Mouse (Mus musculus) midbrain, embryonic 12.5 days (tissue): ENCODE data around the gene Patz1. TPM values are rescaled to one million over a fixed set of nuclear protein-coding genes. Genes with fewer than 3 reads are reported as not detected.

Experiments
- ATAC-seq: fragments of 200-750 bp; cut with Nextera tagmentation; 2 replicates; pipeline ENCODE4 v1.8.0; 2017; ENCODE audit warnings: low read depth, moderate TSS enrichment, moderate library complexity; ENCODE audit not compliant: low FRiP score
- H3K27ac ChIP-seq: fragments of 300-500 bp; sonication (generic); replicated peaks from 2 replicates; pipeline ENCODE4 v1.5.1; 2016; ENCODE audit warnings: mild to moderate bottlenecking
- H3K27me3 ChIP-seq: fragments of 300-500 bp; sonication (generic); 2 replicates; pipeline ENCODE4 v1.6.1; 2016; ENCODE audit warnings: mild to moderate bottlenecking
- H3K36me3 ChIP-seq: fragments of 300-500 bp; sonication (generic); 2 replicates; pipeline ENCODE4 v1.6.1; 2016
- H3K4me1 ChIP-seq: fragments of 300-500 bp; sonication (generic); 2 replicates; pipeline ENCODE4 v1.6.1; 2016
- H3K4me2 ChIP-seq: fragments of 300-500 bp; sonication (generic); replicated peaks from 2 replicates; pipeline ENCODE4 v1.6.1; 2016; ENCODE audit warnings: mild to moderate bottlenecking, moderate library complexity
- H3K4me3 ChIP-seq: fragments of 300-500 bp; sonication (generic); 2 replicates; pipeline ENCODE4 v1.5.1; 2016; ENCODE audit warnings: mild to moderate bottlenecking
- H3K9ac ChIP-seq: fragments of 300-500 bp; sonication (generic); replicated peaks from 2 replicates; pipeline ENCODE4 v1.6.1; 2016; ENCODE audit warnings: mild to moderate bottlenecking, moderate library complexity
- H3K9me3 ChIP-seq: fragments of 300-500 bp; sonication (generic); 2 replicates; pipeline ENCODE4 v1.6.1; 2016; ENCODE audit warnings: mild to moderate bottlenecking
- WGBS: fragments of 180-500 bp; shearing (Covaris S2); methylation state at CpG from one replicate; pipeline ENCODE4 v1.1.7; 2016; 5-methylcytosine and 5-hydroxymethylcytosine counted together
- polyA plus RNA-seq: library from polyadenylated mRNA; unstranded; fragments of >200 nt; fragmentation: Nextera tagmentation; extraction: Ambion mirVana; gene quantifications from 2 replicates; pipeline ENCODE4 v1.2.1, GENCODE M21; 2016

Gene Patz1
- polyA plus RNA-seq, 1 experiment from 2014 or later: 140 TPM

DNA sequence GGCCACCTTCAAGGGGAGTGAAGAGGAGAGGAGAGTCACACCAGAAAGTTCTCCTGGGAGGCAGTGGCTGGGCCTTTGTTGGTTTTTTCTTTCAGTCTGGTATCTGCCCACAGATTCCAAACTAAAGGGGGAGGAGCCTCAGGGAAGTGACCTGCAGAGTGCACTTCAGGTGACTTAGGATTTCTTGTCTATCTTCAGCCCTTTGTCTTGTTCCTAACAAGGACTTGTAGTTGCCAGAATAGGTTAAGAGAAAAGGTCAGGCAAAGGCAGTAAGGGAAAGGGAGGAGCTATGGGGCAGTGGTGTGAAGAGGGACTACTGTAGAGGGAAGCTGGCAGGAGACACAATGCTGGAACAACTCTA, 59.1 kb downstream of the Patz1 start:
- ATAC-seq: no peak
- Histone ChIP-seq H3K4me2 (no peak overlapping the region), H3K27me3 (no peaks in the 10 kb centered on the region), H3K4me3 (no peak overlapping the region), H3K36me3 (peaks cover 72% of the 10 kb centered on the region), H3K9ac (no peak overlapping the region), H3K27ac (no peak overlapping the region), H3K4me1 (peaks cover 21% of the 10 kb centered on the region), H3K9me3 (no peaks in the 10 kb centered on the region)

DNA sequence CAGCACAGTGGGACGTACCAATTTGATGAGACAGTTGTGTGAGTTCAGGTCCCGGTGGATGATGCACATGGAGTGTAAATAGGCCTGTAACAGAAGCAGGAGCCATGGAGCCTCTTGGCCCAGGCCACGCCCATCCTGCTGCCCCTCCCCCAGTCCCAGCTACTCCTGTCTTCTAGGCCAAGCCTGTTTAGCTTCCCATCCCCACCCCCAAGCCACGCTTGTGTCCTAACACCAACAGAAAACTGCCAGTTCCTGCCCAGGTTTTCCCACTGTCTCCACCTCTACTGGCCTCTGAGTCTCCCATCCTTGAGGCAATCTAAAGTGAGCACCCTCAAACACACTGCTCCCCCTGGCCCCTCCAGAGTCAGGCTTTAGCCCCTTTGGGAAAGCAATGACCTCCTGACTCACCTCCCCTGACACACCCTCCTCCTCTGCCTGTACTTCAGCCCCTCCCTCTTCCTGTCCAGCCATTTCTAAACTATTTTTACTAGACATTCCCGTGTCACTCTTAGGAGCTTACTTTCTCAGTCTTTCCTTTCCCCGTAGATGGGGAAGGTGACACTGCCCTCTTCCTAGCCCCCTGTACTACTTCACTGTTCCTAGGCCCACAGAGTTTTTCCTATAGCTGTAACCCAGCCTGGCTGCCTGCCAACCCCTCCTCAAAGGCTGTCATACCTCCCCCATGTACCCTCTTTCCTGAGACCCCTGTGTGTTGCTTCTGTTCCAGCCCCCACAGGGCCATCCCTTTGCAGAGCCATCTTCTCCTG, 60.1 kb downstream of the Patz1 start:
- Histone ChIP-seq H3K36me3 (peaks cover 77% of the 10 kb centered on the region), H3K4me3 (no peak overlapping the region), H3K4me2 (no peak overlapping the region), H3K27me3 (no peaks in the 10 kb centered on the region), H3K4me1 (peaks cover 21% of the 10 kb centered on the region), H3K27ac (0 out of 2 replicates have a peak overlapping the region, but pooled peaks have one; percentile 10), H3K9ac (peak overlapping the region; percentile 37; the same call in 1 of the 2 replicates), H3K9me3 (no peaks in the 10 kb centered on the region)
- ATAC-seq: no peak
- 51% methylated on average over 6 of the region's 6 CpGs for WGBS

DNA sequence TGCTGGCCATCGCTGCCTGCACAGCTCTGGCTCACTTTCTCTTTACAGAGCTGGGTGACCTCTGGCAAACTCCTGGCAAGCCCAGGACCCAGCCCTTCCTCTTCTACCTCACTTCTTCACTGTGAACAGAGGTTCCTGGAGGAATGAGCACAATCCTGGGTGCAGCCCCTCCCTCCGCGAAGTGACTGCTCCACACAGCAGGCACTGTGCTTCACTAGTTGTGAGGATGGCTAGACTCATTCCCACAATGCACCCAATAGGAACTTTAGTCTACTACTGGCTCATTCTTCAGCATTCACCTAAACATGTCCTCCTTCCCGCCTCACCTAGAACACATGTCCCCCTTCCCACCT, 60.6 kb downstream of the Patz1 start:
- Histone ChIP-seq H3K4me2 (no peak overlapping the region), H3K27ac (0 out of 2 replicates have a peak overlapping the region, but pooled peaks have one; percentile 10), H3K27me3 (no peaks in the 10 kb centered on the region), H3K9me3 (no peaks in the 10 kb centered on the region), H3K4me3 (no peak overlapping the region), H3K36me3 (peaks cover 77% of the 10 kb centered on the region), H3K9ac (peak overlapping the region; percentile 37; the same call in 1 of the 2 replicates), H3K4me1 (peaks cover 21% of the 10 kb centered on the region)
- WGBS: 92% methylated on average over 4 of the region's 4 CpGs
- no peak for ATAC-seq

- ATAC-seq: no peak
These were observed 63.5 kb downstream of the Patz1 start for GRCm38 (mm10) chr11:3352131-3352530.

DNA sequence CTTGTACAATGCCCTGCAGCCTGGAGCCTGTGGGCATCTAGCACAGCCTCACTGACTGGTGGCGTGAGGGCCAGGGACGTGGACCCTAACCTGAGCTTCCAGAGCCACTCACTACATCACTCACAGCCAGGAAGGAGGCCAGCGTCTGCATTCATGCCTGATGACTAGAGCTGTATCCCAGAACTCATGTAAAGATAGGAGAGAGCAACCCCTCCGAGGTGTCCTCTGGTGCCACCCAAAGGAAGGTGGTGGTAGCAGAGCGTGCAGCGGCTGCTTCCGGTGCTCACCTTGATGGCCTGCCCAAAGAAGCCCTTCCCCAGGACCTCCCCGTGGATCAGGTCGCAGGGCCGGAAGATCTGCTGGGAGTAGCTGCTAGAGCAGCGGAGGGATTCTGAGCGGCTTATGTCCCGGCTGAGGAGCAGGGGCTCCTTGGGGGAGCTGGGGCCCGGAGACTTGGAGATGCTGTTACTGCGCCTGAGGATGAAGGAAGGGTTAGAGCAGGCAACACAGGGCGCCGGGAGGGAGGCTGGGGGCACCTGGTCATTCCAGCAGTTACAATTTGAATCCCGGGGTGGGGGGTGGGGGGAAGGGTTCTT, 64.4 kb downstream of the Patz1 start:
- H3K9ac ChIP-seq: no peak overlapping the region
- no peak overlapping the region for H3K4me3 ChIP-seq
- no peak overlapping the region for H3K4me2 ChIP-seq
- no peak for ATAC-seq
- no peak overlapping the region for H3K27ac ChIP-seq
- WGBS: 49% methylated on average over 18 of the region's 18 CpGs
- H3K4me1 ChIP-seq: peaks cover 12% of the 10 kb centered on the region
- H3K27me3 ChIP-seq: no peaks in the 10 kb centered on the region
- peaks cover 83% of the 10 kb centered on the region for H3K36me3 ChIP-seq
- no peaks in the 10 kb centered on the region for H3K9me3 ChIP-seq

More at GRCm38 (mm10) chr11:3352131-3352530, 63.5 kb downstream of the Patz1 start:
- WGBS: 94% methylated on average over 9 of the region's 9 CpGs
- Histone ChIP-seq H3K9me3 (no peaks in the 10 kb centered on the region), H3K9ac (no peak overlapping the region), H3K4me1 (peaks cover 21% of the 10 kb centered on the region), H3K27ac (no peak overlapping the region), H3K4me2 (no peak overlapping the region), H3K27me3 (no peaks in the 10 kb centered on the region), H3K36me3 (peaks cover 76% of the 10 kb centered on the region), H3K4me3 (no peak overlapping the region)

Other genes with a start within 250 kb of the Patz1 start
- 16.3 and 19.9 TPM in 2 replicates for gene Sfi1, start 95.4 kb upstream of the Patz1 start, polyA plus RNA-seq
- 59.6 and 60.9 TPM in 2 replicates for gene Eif4enif1, start 86.5 kb upstream of the Patz1 start, polyA plus RNA-seq
- gene Drg1, start 22.5 kb upstream of the Patz1 start, polyA plus RNA-seq: 264 and 285 TPM in 2 replicates
- gene Pik3ip1, start 41.5 kb downstream of the Patz1 start, polyA plus RNA-seq: 17.3 TPM in 2 replicates
- 94.3 and 102 TPM in 2 replicates for gene Limk2, start 120.3 kb downstream of the Patz1 start, polyA plus RNA-seq
- gene Rnf185, start 163.5 kb downstream of the Patz1 start, polyA plus RNA-seq: 46.7 TPM in 2 replicates
- 0.67 and 0.98 TPM in 2 replicates for gene Pla2g3, start 199.4 kb downstream of the Patz1 start, polyA plus RNA-seq
- 0.38 and 0.68 TPM in 2 replicates for gene Inpp5j, start 215.9 kb downstream of the Patz1 start, polyA plus RNA-seq
- 55.4 and 69.3 TPM in 2 replicates for gene Selenom, start 225.8 kb downstream of the Patz1 start, polyA plus RNA-seq